Mouse (Mus musculus) C2C12 (cell line): Measurements from ENCODE around the gene Cep131.

Experiments
- CEBPB ChIP-seq: IDR thresholded peaks from one replicate; pipeline ENCODE4 v1.6.1; 2011; ENCODE audit warnings: low read depth, mild to moderate bottlenecking, control low read depth, moderate library complexity
- CTCF ChIP-seq: IDR thresholded peaks from one replicate; pipeline ENCODE4 v1.5.1; 2011; ENCODE audit not compliant: control insufficient read depth, insufficient read depth, insufficient read length
- MAX ChIP-seq: IDR thresholded peaks from one replicate; pipeline ENCODE4 v1.6.1; 2011; ENCODE audit warnings: mild to moderate bottlenecking, control low read depth
- MYOD1 ChIP-seq: IDR thresholded peaks from one replicate; pipeline ENCODE4 v1.6.1; 2011; ENCODE audit warnings: low read depth; ENCODE audit not compliant: control insufficient read depth, insufficient read length
- MYOG ChIP-seq: IDR thresholded peaks from one replicate; pipeline ENCODE4 v1.6.1; 2011; ENCODE audit not compliant: control insufficient read depth, insufficient read length; ENCODE audit errors: extremely low read depth
- USF1 ChIP-seq: IDR thresholded peaks from one replicate; pipeline ENCODE4 v1.6.1; 2011; ENCODE audit warnings: low read depth, mild to moderate bottlenecking, control low read depth, moderate library complexity

DNA sequence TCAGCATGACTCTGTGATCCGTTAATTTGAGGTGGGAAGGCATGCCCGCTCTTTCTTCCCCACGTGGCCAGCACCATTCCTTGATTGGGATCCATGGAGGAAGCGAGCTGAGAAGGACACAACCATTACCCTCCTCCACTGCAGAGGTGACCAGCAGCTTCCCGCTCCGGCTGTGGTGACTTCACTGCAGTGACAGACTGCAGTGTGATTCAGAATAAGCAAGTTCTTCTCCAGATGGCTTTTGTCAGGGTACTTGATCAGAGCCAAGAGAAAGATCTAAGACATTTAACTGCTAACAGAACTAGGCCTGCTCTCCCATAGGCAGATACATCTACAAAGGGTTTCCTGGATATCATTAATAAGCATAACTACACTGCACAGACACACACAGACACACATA is 6.3 kb downstream of the Cep131 start:
- TF ChIP-seq CTCF (no peak), USF1 (no peak), MAX (no peak), CEBPB (no peak), MYOG (no peak), MYOD1 (no peak)
